Mouse (Mus musculus): ENCODE results near the gene Wfdc3. TPM values are rescaled to one million over a fixed set of nuclear protein-coding genes. Genes with fewer than 3 reads are reported as not detected.

The Wfdc3 gene
- 1.6 and 1.9 TPM in 2 replicates for total RNA-seq (2017)

GRCm38 (mm10) chr2:164745843-164746479, at the start of gene Wfdc3, which contains the start of gene Dnttip1:
Gene Wfdc3 (minus strand): TSS chr2:164745931.
Gene Dnttip1 (plus strand): TSS chr2:164745983.
- ATAC-seq (replicated peaks in 1 of 2; ENCODE audit: insufficient read depth in 1 of 2, low FRiP score in 2 of 2, low TSS enrichment in 1 of 2, low read depth in 1 of 2, poor library complexity in 2 of 2, severe bottlenecking in 2 of 2) = peak; percentile 74 to 85

- ATAC-seq (replicated peaks in 1 of 2; ENCODE audit: insufficient read depth in 1 of 2, low FRiP score in 2 of 2, low TSS enrichment in 1 of 2, low read depth in 1 of 2, poor library complexity in 2 of 2, severe bottlenecking in 2 of 2) = peak; percentile 63 to 68; a peak in 3 of 4 replicates
Observed at GRCm38 (mm10) chr2:164794293-164794692, 48.6 kb upstream of the Wfdc3 start.

GRCm38 (mm10) chr2:164793772-164794171, 48.0 kb upstream of the Wfdc3 start:
- no peak for ATAC-seq (replicated peaks in 1 of 2; ENCODE audit: insufficient read depth in 1 of 2, low FRiP score in 2 of 2, low TSS enrichment in 1 of 2, low read depth in 1 of 2, poor library complexity in 2 of 2, severe bottlenecking in 2 of 2)

- peak in 1 of 2 experiments; percentile 61; a peak in 2 of 4 replicates for ATAC-seq (replicated peaks in 1 of 2; ENCODE audit: insufficient read depth in 1 of 2, low FRiP score in 2 of 2, low TSS enrichment in 1 of 2, low read depth in 1 of 2, poor library complexity in 2 of 2, severe bottlenecking in 2 of 2)
Observed at GRCm38 (mm10) chr2:164793236-164793635, 47.5 kb upstream of the Wfdc3 start.

- ATAC-seq (replicated peaks in 1 of 2; ENCODE audit: insufficient read depth in 1 of 2, low FRiP score in 2 of 2, low TSS enrichment in 1 of 2, low read depth in 1 of 2, poor library complexity in 2 of 2, severe bottlenecking in 2 of 2) = no peak
Observed at GRCm38 (mm10) chr2:164792400-164793190, 46.9 kb upstream of the Wfdc3 start.

- no peak for ATAC-seq (replicated peaks in 1 of 2; ENCODE audit: insufficient read depth in 1 of 2, low FRiP score in 2 of 2, low TSS enrichment in 1 of 2, low read depth in 1 of 2, poor library complexity in 2 of 2, severe bottlenecking in 2 of 2)
Observed at GRCm38 (mm10) chr2:164791841-164792261, 46.1 kb upstream of the Wfdc3 start.

- no peak for ATAC-seq (replicated peaks in 1 of 2; ENCODE audit: insufficient read depth in 1 of 2, low FRiP score in 2 of 2, low TSS enrichment in 1 of 2, low read depth in 1 of 2, poor library complexity in 2 of 2, severe bottlenecking in 2 of 2)
Observed at GRCm38 (mm10) chr2:164790451-164790850, 44.7 kb upstream of the Wfdc3 start.

- ATAC-seq (replicated peaks in 1 of 2; ENCODE audit: insufficient read depth in 1 of 2, low FRiP score in 2 of 2, low TSS enrichment in 1 of 2, low read depth in 1 of 2, poor library complexity in 2 of 2, severe bottlenecking in 2 of 2) = no peak
Observed at GRCm38 (mm10) chr2:164788411-164788810, 42.7 kb upstream of the Wfdc3 start.

- ATAC-seq (replicated peaks in 1 of 2; ENCODE audit: insufficient read depth in 1 of 2, low FRiP score in 2 of 2, low TSS enrichment in 1 of 2, low read depth in 1 of 2, poor library complexity in 2 of 2, severe bottlenecking in 2 of 2) = no peak
Observed at GRCm38 (mm10) chr2:164787779-164788178, 42.0 kb upstream of the Wfdc3 start.

GRCm38 (mm10) chr2:164787032-164787431, 41.3 kb upstream of the Wfdc3 start:
- peak; percentile 8 to 41; a peak in 2 of 4 replicates for ATAC-seq (replicated peaks in 1 of 2; ENCODE audit: insufficient read depth in 1 of 2, low FRiP score in 2 of 2, low TSS enrichment in 1 of 2, low read depth in 1 of 2, poor library complexity in 2 of 2, severe bottlenecking in 2 of 2)

- no peak for ATAC-seq (replicated peaks in 1 of 2; ENCODE audit: insufficient read depth in 1 of 2, low FRiP score in 2 of 2, low TSS enrichment in 1 of 2, low read depth in 1 of 2, poor library complexity in 2 of 2, severe bottlenecking in 2 of 2)
Observed at GRCm38 (mm10) chr2:164786388-164786885, 40.7 kb upstream of the Wfdc3 start.

GRCm38 (mm10) chr2:164785481-164786387, 40.0 kb upstream of the Wfdc3 start, which contains the start of gene Snx21:
Gene Snx21 (plus strand): TSS chr2:164785823.
- peak; percentile 37 to 57 for ATAC-seq (replicated peaks in 1 of 2; ENCODE audit: insufficient read depth in 1 of 2, low FRiP score in 2 of 2, low TSS enrichment in 1 of 2, low read depth in 1 of 2, poor library complexity in 2 of 2, severe bottlenecking in 2 of 2)

GRCm38 (mm10) chr2:164784869-164785420, 39.2 kb upstream of the Wfdc3 start:
- ATAC-seq (replicated peaks in 1 of 2; ENCODE audit: insufficient read depth in 1 of 2, low FRiP score in 2 of 2, low TSS enrichment in 1 of 2, low read depth in 1 of 2, poor library complexity in 2 of 2, severe bottlenecking in 2 of 2) = no peak

- no peak for ATAC-seq (replicated peaks in 1 of 2; ENCODE audit: insufficient read depth in 1 of 2, low FRiP score in 2 of 2, low TSS enrichment in 1 of 2, low read depth in 1 of 2, poor library complexity in 2 of 2, severe bottlenecking in 2 of 2)
Observed at GRCm38 (mm10) chr2:164783926-164784581, 38.3 kb upstream of the Wfdc3 start.

- no peak for ATAC-seq (replicated peaks in 1 of 2; ENCODE audit: insufficient read depth in 1 of 2, low FRiP score in 2 of 2, low TSS enrichment in 1 of 2, low read depth in 1 of 2, poor library complexity in 2 of 2, severe bottlenecking in 2 of 2)
Observed at GRCm38 (mm10) chr2:164781876-164782275, 36.1 kb upstream of the Wfdc3 start.

GRCm38 (mm10) chr2:164779481-164780086, 33.9 kb upstream of the Wfdc3 start, which contains the start of gene Tnnc2:
Gene Tnnc2 (minus strand): TSS chr2:164779967.
- ATAC-seq (replicated peaks in 1 of 2; ENCODE audit: insufficient read depth in 1 of 2, low FRiP score in 2 of 2, low TSS enrichment in 1 of 2, low read depth in 1 of 2, poor library complexity in 2 of 2, severe bottlenecking in 2 of 2) = no peak

All from hematopoietic stem cell, adult 5-6 weeks (primary cell).